Mouse (Mus musculus): ENCODE results near the gene Exosc5.

DNA sequence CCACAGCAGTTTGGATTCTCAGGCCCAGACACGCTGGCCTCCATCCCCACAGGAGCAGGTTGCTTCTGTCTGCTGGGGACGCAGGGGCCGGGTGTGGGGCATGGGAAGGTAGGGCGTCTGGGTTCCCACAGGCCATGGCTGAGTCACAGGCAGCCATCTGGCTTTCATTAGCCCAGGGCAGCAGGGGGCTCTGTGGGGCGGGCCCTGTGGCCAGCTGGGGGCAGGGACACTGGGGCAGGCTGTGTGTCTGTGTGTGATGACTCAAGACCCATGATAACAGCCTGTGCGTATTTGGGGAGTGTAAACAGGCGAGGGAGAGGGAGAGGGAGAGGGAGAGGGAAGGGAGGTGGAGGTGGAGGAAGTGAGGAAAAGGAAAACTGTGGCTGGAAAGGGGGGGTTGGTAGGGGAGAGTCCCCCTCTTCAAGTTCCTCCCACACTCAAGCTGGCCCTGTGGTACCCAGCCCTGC lies 52.8 kb downstream of the Exosc5 start:
- no peak for TF ChIP-seq CHD2 (IDR thresholded peaks at IDR 0.05; ENCODE audit: low read length)
- no peak for TF ChIP-seq GATA1 (IDR thresholded peaks at IDR 0.05; ENCODE audit: low read depth, low read length)
- no peak for TF ChIP-seq GABPA (IDR thresholded peaks at IDR 0.05; ENCODE audit: low read depth, low read length)
- TF ChIP-seq UBTF (IDR thresholded peaks at IDR 0.05; ENCODE audit: borderline replicate concordance, insufficient read depth, low read depth, low read length) = no peak
- TF ChIP-seq CTCF (IDR thresholded peaks at IDR 0.05 in 2 of 3, conservative IDR thresholded peaks at IDR 0.05 in 1 of 3; ENCODE audit: control insufficient read depth in 1 of 3, insufficient read depth in 1 of 3, low read depth in 2 of 3, low read length in 3 of 3, poor library complexity in 1 of 3, severe bottlenecking in 1 of 3) = no peak
- TF ChIP-seq POLR2A (IDR thresholded peaks at IDR 0.05; ENCODE audit: control insufficient read depth in 1 of 2, insufficient read depth in 1 of 2, low read depth in 1 of 2, low read length in 2 of 2, poor library complexity in 1 of 2) = no peak; a peak in 1 of 4 replicates
- TF ChIP-seq MAZ (IDR thresholded peaks at IDR 0.05; ENCODE audit: low read depth, low read length) = no peak; the same call in 1 of the 2 replicates
- TF ChIP-seq EP300 (IDR thresholded peaks at IDR 0.05; ENCODE audit: low read depth in 1 of 2, low read length in 2 of 2) = no peak
- TF ChIP-seq ZNF384 (IDR thresholded peaks at IDR 0.05; ENCODE audit: low read depth, low read length) = no peak
- no peak for TF ChIP-seq SMC3 (IDR thresholded peaks at IDR 0.05; ENCODE audit: low read depth, low read length)
- TF ChIP-seq TAL1 (IDR thresholded peaks at IDR 0.05; ENCODE audit: low read length) = no peak
- no peak for TF ChIP-seq ZC3H11A (IDR thresholded peaks at IDR 0.05; ENCODE audit: low read depth, low read length)
- no peak for TF ChIP-seq JUND (IDR thresholded peaks at IDR 0.05; ENCODE audit: low read depth, low read length)
